In the genomic region with DNA sequence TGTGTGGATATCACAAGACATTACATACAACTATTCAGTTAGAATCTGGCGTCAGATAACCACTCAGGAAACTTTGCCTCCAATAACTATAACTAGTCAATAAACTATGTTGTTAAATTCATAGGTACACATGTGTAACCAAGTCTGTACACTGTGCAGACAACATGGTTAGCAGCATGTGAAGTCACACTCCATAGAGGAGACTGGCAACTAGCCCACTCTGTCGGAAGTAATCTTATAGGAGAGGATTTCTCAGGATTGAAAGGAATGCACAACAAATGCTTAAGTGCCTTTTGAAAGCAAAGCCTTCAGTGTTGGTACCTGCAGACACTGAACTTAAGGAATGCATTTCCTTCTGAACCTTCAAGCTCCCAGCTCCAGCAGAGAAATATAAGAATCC, we compare ENCODE assay signal across 24 mouse cellular contexts.
DNase-seq lines count a peak whose midpoint lies in the region; ATAC-seq and TF ChIP-seq lines count a peak whose summit lies in the region.
"Had no signal": no experiment of that assay in that cellular context is flagged by ENCODE, and none has a peak within 500 bp of the region (broad histone marks: within the 10 kb centered on the region; RNA-seq: fewer than 3 reads in every experiment).

No protein-coding gene starts in this region.

- no peaks in the 10 kb centered on the region; the same call in 1 of the 2 replicates for H3K4me1 ChIP-seq in embryonic facial prominence, embryonic 12.5 days
- peaks cover 9% of the 10 kb centered on the region for H3K4me1 ChIP-seq in embryonic facial prominence, embryonic 10.5 days
- peaks cover 9% of the 10 kb centered on the region; the same call in 1 of the 2 replicates for H3K4me1 ChIP-seq in lung, embryonic 14.5 days (ENCODE audit: insufficient read depth)
- peaks cover 6% of the 10 kb centered on the region; the same call in 1 of the 2 replicates for H3K4me1 ChIP-seq in stomach, embryonic 14.5 days (ENCODE audit: control insufficient read depth, insufficient read depth, low read length)
- no peaks in the 10 kb centered on the region for H3K4me1 ChIP-seq in stomach, postnatal 0 days (replicated peaks; ENCODE audit: control insufficient read depth, insufficient read depth)
- 0 out of 2 replicates have a peak, but pooled peaks cover 3% of the 10 kb centered on the region for H3K4me1 ChIP-seq in heart, embryonic 10.5 days

- no peak for TF ChIP-seq CTCF in lung, embryonic 14.5 days (IDR thresholded peaks at IDR 0.05; ENCODE audit: low read depth)
- no peak for TF ChIP-seq CTCF in stomach, postnatal 0 days (IDR thresholded peaks at IDR 0.05; ENCODE audit: low read depth)

- 0 out of 2 replicates have a peak, but pooled peaks have one; percentile 28 for ATAC-seq in embryonic facial prominence, embryonic 12.5 days (ENCODE audit: insufficient number of reproducible peaks, insufficient read depth, low FRiP score, low TSS enrichment)
- no peak for ATAC-seq in lung, embryonic 14.5 days (ENCODE audit: insufficient read depth)
- no peak for ATAC-seq in stomach, embryonic 14.5 days (ENCODE audit: insufficient number of reproducible peaks, insufficient read depth, low FRiP score, low read depth)
- no peak for ATAC-seq in stomach, postnatal 0 days (ENCODE audit: low FRiP score, low TSS enrichment)
- ATAC-seq: activated CD4-positive, CD25-positive, alpha-beta regulatory T cell, adult 4 months; forebrain, embryonic 13.5 days; hindbrain, postnatal 0 days had no signal

- H3K4me2 ChIP-seq in embryonic facial prominence, embryonic 12.5 days (replicated peaks), result no peak overlapping the region
- H3K4me2 ChIP-seq in lung, embryonic 14.5 days, result no peak overlapping the region
- no peak overlapping the region for H3K4me2 ChIP-seq in stomach, embryonic 14.5 days (replicated peaks; ENCODE audit: low read depth, low read length)
- no peak overlapping the region for H3K4me2 ChIP-seq in stomach, postnatal 0 days (replicated peaks; ENCODE audit: low read depth)
- H3K4me2 ChIP-seq: embryonic facial prominence, embryonic 13.5 days; forebrain, embryonic 13.5 days; heart, embryonic 13.5 days; hindbrain, embryonic 14.5 days had no signal

- H3K9ac ChIP-seq in embryonic facial prominence, embryonic 12.5 days, result no peak overlapping the region
- H3K9ac ChIP-seq in lung, embryonic 14.5 days, result no peak overlapping the region
- no peak overlapping the region for H3K9ac ChIP-seq in stomach, embryonic 14.5 days (replicated peaks; ENCODE audit: low read depth, low read length)
- H3K9ac ChIP-seq in stomach, postnatal 0 days (ENCODE audit: low read length), result no peak overlapping the region
- H3K9ac ChIP-seq: embryonic facial prominence, embryonic 13.5 days; forebrain, embryonic 13.5 days; heart, embryonic 13.5 days; hindbrain, embryonic 14.5 days had no signal

- no peaks in the 10 kb centered on the region for H3K9me3 ChIP-seq in embryonic facial prominence, embryonic 12.5 days
- H3K9me3 ChIP-seq in embryonic facial prominence, embryonic 10.5 days, result no peaks in the 10 kb centered on the region
- H3K9me3 ChIP-seq in lung, embryonic 14.5 days (ENCODE audit: low read depth, low read length), result no peaks in the 10 kb centered on the region
- H3K9me3 ChIP-seq in stomach, embryonic 14.5 days (ENCODE audit: control insufficient read depth, low read depth, low read length), result no peaks in the 10 kb centered on the region
- H3K9me3 ChIP-seq in stomach, postnatal 0 days (ENCODE audit: control insufficient read depth, low read length), result no peaks in the 10 kb centered on the region
- H3K9me3 ChIP-seq in heart, embryonic 10.5 days, result no peaks in the 10 kb centered on the region
- H3K9me3 ChIP-seq: embryonic facial prominence, embryonic 13.5 days; forebrain, embryonic 10.5 days; forebrain, embryonic 13.5 days; heart, embryonic 13.5 days had no signal

- TF ChIP-seq EP300 in stomach, postnatal 0 days (optimal IDR thresholded peaks at IDR 0.05), result no peak

- DNase-seq in embryonic facial prominence, embryonic 10.5 days (ENCODE audit: low spot score), result no peak
- DNase-seq in lung, embryonic 14.5 days, result peak; percentile 42
- DNase-seq in lung, postnatal 36 days, result no peak
- no peak for DNase-seq in stomach, postnatal 0 days (ENCODE audit: low spot score)
- DNase-seq in layer of hippocampus, adult 18-20 months (ENCODE audit: low spot score in 2 of 2), result no peak
- no peak for DNase-seq in heart, embryonic 10.5 days (ENCODE audit: low spot score)
- DNase-seq: adrenal gland, adult 8-10 months; adrenal gland, postnatal 25 days; cerebellum, adult 18-20 months; cerebellum, adult 9-10 months; cerebellum, postnatal 14 days; gastrocnemius, postnatal 25 days; heart, adult 18-20 months; heart, postnatal 14 days; heart, postnatal 4 days had no signal

- WGBS in embryonic facial prominence, embryonic 12.5 days, result 57% methylated on average over 2 of the region's 2 CpGs
- 62% methylated on average over 2 of the region's 2 CpGs for WGBS in embryonic facial prominence, embryonic 10.5 days
- 39% methylated on average over 2 of the region's 2 CpGs for WGBS in lung, embryonic 14.5 days
- 34% methylated on average over 2 of the region's 2 CpGs for WGBS in stomach, embryonic 14.5 days
- WGBS in stomach, postnatal 0 days, result 44% methylated on average over 2 of the region's 2 CpGs
- WGBS in heart, embryonic 10.5 days, result 48% methylated on average over 2 of the region's 2 CpGs

- no peaks in the 10 kb centered on the region for H3K36me3 ChIP-seq in embryonic facial prominence, embryonic 12.5 days
- no peaks in the 10 kb centered on the region for H3K36me3 ChIP-seq in embryonic facial prominence, embryonic 10.5 days (replicated peaks)
- H3K36me3 ChIP-seq in lung, embryonic 14.5 days (ENCODE audit: insufficient read depth), result no peaks in the 10 kb centered on the region
- H3K36me3 ChIP-seq in stomach, embryonic 14.5 days (ENCODE audit: control insufficient read depth, insufficient read depth, low read length), result no peaks in the 10 kb centered on the region
- H3K36me3 ChIP-seq in stomach, postnatal 0 days (ENCODE audit: control insufficient read depth, insufficient read depth, low read length), result no peaks in the 10 kb centered on the region
- H3K36me3 ChIP-seq in heart, embryonic 10.5 days, result no peaks in the 10 kb centered on the region
- H3K36me3 ChIP-seq: embryonic facial prominence, embryonic 13.5 days; forebrain, embryonic 10.5 days; heart, embryonic 13.5 days had no signal

- no peak overlapping the region for H3K4me3 ChIP-seq in embryonic facial prominence, embryonic 12.5 days
- no peak overlapping the region for H3K4me3 ChIP-seq in embryonic facial prominence, embryonic 10.5 days
- no peak overlapping the region for H3K4me3 ChIP-seq in lung, embryonic 14.5 days (ENCODE audit: low read depth, low read length)
- H3K4me3 ChIP-seq in stomach, embryonic 14.5 days (ENCODE audit: low read depth, low read length), result no peak overlapping the region
- H3K4me3 ChIP-seq in stomach, postnatal 0 days (ENCODE audit: low read depth, low read length), result no peak overlapping the region
- H3K4me3 ChIP-seq in heart, embryonic 10.5 days, result no peak overlapping the region
- H3K4me3 ChIP-seq: embryonic facial prominence, embryonic 13.5 days; forebrain, embryonic 10.5 days; forebrain, embryonic 13.5 days; heart, embryonic 13.5 days had no signal

- no peaks in the 10 kb centered on the region for H3K27me3 ChIP-seq in embryonic facial prominence, embryonic 12.5 days
- H3K27me3 ChIP-seq in embryonic facial prominence, embryonic 10.5 days (replicated peaks; ENCODE audit: low read depth, poor library complexity, severe bottlenecking), result no peaks in the 10 kb centered on the region
- H3K27me3 ChIP-seq in lung, embryonic 14.5 days (ENCODE audit: insufficient read depth, low read length), result no peaks in the 10 kb centered on the region
- no peaks in the 10 kb centered on the region for H3K27me3 ChIP-seq in stomach, embryonic 14.5 days (ENCODE audit: control insufficient read depth, insufficient read depth, low read length)
- H3K27me3 ChIP-seq in stomach, postnatal 0 days (ENCODE audit: control insufficient read depth, insufficient read depth, low read length), result no peaks in the 10 kb centered on the region
- no peaks in the 10 kb centered on the region for H3K27me3 ChIP-seq in heart, embryonic 10.5 days (ENCODE audit: insufficient read depth, poor library complexity, severe bottlenecking)
- H3K27me3 ChIP-seq: embryonic facial prominence, embryonic 13.5 days; forebrain, embryonic 13.5 days; heart, embryonic 13.5 days had no signal

- no peak overlapping the region for H3K27ac ChIP-seq in embryonic facial prominence, embryonic 12.5 days
- H3K27ac ChIP-seq in embryonic facial prominence, embryonic 10.5 days (replicated peaks), result no peak overlapping the region
- H3K27ac ChIP-seq in lung, embryonic 14.5 days (ENCODE audit: low read depth), result no peak overlapping the region
- H3K27ac ChIP-seq in stomach, embryonic 14.5 days (ENCODE audit: low read length), result 0 out of 2 replicates have a peak overlapping the region, but pooled peaks have one; percentile 33
- no peak overlapping the region for H3K27ac ChIP-seq in stomach, postnatal 0 days (replicated peaks)
- no peak overlapping the region for H3K27ac ChIP-seq in heart, embryonic 10.5 days
- H3K27ac ChIP-seq: embryonic facial prominence, embryonic 13.5 days; forebrain, embryonic 10.5 days; forebrain, embryonic 13.5 days; heart, embryonic 13.5 days; hindbrain, embryonic 14.5 days; hindbrain, postnatal 0 days had no signal
